Mouse (Mus musculus) lung, embryonic 15.5 days (tissue): ENCODE measurements at regions not wholly inside any gene's neighbourhood (a gene's known extent, or its start where the extent isn't known, plus 50 kb on each side); places are given as distances from the start of the nearest gene placed in this dataset.
"Not testable (repeated sequence)": the region's sequence is repeated elsewhere in the genome, so short reads cannot be mapped to it uniquely, and the experiment has no call there.

Source experiments
- ATAC-seq: fragments of 200-750 bp; cut with Nextera tagmentation; 2 replicates; pipeline ENCODE4 v1.8.0; 2017; ENCODE audit warnings: moderate number of reproducible peaks, borderline replicate concordance; ENCODE audit not compliant: low FRiP score, low TSS enrichment; ENCODE audit errors: extremely low read depth
- H3K27ac ChIP-seq: fragments of 300-500 bp; sonication (generic); 2 replicates; pipeline ENCODE4 v1.5.1; 2015; ENCODE audit warnings: moderate library complexity, mild to moderate bottlenecking, inconsistent platforms
- H3K27me3 ChIP-seq: fragments of 300-500 bp; sonication (generic); 2 replicates; pipeline ENCODE4 v1.6.1; 2015; ENCODE audit warnings: inconsistent platforms
- H3K36me3 ChIP-seq: fragments of 300-500 bp; sonication (generic); 2 replicates; pipeline ENCODE4 v1.6.1; 2015; ENCODE audit warnings: inconsistent platforms
- H3K4me1 ChIP-seq: fragments of 300-500 bp; sonication (generic); 2 replicates; pipeline ENCODE4 v1.6.1; 2015; ENCODE audit warnings: inconsistent platforms
- H3K4me2 ChIP-seq: fragments of 300-500 bp; sonication (generic); 2 replicates; pipeline ENCODE4 v1.6.1; 2015; ENCODE audit warnings: inconsistent platforms, mild to moderate bottlenecking, moderate library complexity
- H3K4me3 ChIP-seq: fragments of 300-500 bp; sonication (generic); 2 replicates; pipeline ENCODE4 v1.5.1; 2015; ENCODE audit warnings: mild to moderate bottlenecking, inconsistent platforms
- H3K9ac ChIP-seq: fragments of 300-500 bp; sonication (generic); 2 replicates; pipeline ENCODE4 v1.6.1; 2015; ENCODE audit warnings: inconsistent platforms
- H3K9me3 ChIP-seq: fragments of 300-500 bp; sonication (generic); 2 replicates; pipeline ENCODE4 v1.6.1; 2016; ENCODE audit warnings: inconsistent platforms
- WGBS: fragments of 180-500 bp; shearing (Covaris S2); methylation state at CpG from one replicate; pipeline ENCODE4 v1.1.7; 2015; 5-methylcytosine and 5-hydroxymethylcytosine counted together

- no peaks in the 10 kb centered on the region for H3K4me1 ChIP-seq
- no peaks in the 10 kb centered on the region for H3K36me3 ChIP-seq
- H3K9ac ChIP-seq = no peak overlapping the region
- H3K9me3 ChIP-seq = no peaks in the 10 kb centered on the region
- 76% methylated on average over 1 of the region's 1 CpGs for WGBS
- no peak overlapping the region for H3K27ac ChIP-seq
- ATAC-seq = no peak
- no peaks in the 10 kb centered on the region for H3K27me3 ChIP-seq
- no peak overlapping the region for H3K4me2 ChIP-seq
- H3K4me3 ChIP-seq = no peak overlapping the region
Observed at GRCm38 (mm10) chr1:96626271-96626670, 245.7 kb downstream of the Slco4c1 start.

DNA sequence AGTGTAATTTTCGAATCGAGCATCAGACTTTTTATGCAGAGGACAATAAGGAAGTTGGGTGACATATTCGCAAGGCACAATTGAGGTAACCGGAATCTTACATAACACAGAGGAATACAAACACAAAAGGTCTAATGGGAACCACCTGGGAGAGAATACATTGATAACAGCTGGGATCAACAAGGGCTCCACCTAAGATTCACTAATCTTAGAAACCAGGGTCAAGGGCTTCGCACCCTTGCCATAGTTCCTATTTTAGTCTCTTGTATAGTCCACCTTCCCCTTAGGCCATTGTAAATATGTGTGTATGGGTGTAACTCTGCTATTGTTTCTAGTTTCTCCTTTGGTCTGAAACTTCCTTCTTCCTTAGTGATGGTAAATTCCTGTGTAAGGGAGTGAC lies 246.6 kb downstream of the Slco4c1 start:
- not testable (repeated sequence) for ATAC-seq, H3K27me3 ChIP-seq, H3K36me3 ChIP-seq, H3K9ac ChIP-seq, H3K4me3 ChIP-seq, H3K9me3 ChIP-seq, H3K4me1 ChIP-seq, H3K4me2 ChIP-seq, H3K27ac ChIP-seq
- 90% methylated on average over 5 of the region's 5 CpGs for WGBS

GRCm38 (mm10) chr1:96596141-96596540 lies 275.8 kb downstream of the Slco4c1 start:
- Histone ChIP-seq H3K4me3 (no peak overlapping the region), H3K9ac (no peak overlapping the region), H3K27me3 (no peaks in the 10 kb centered on the region), H3K4me1 (no peaks in the 10 kb centered on the region), H3K9me3 (no peaks in the 10 kb centered on the region), H3K27ac (no peak overlapping the region), H3K4me2 (no peak overlapping the region), H3K36me3 (no peaks in the 10 kb centered on the region)
- 94% methylated on average over 3 of the region's 3 CpGs for WGBS
- ATAC-seq = no peak

GRCm38 (mm10) chr1:96569281-96569680 lies 302.7 kb downstream of the Slco4c1 start:
- no peak for ATAC-seq
- Histone ChIP-seq H3K9ac (no peak overlapping the region), H3K27me3 (no peaks in the 10 kb centered on the region), H3K4me2 (no peak overlapping the region), H3K27ac (no peak overlapping the region), H3K9me3 (no peaks in the 10 kb centered on the region), H3K4me1 (no peaks in the 10 kb centered on the region), H3K4me3 (no peak overlapping the region), H3K36me3 (no peaks in the 10 kb centered on the region)

DNA sequence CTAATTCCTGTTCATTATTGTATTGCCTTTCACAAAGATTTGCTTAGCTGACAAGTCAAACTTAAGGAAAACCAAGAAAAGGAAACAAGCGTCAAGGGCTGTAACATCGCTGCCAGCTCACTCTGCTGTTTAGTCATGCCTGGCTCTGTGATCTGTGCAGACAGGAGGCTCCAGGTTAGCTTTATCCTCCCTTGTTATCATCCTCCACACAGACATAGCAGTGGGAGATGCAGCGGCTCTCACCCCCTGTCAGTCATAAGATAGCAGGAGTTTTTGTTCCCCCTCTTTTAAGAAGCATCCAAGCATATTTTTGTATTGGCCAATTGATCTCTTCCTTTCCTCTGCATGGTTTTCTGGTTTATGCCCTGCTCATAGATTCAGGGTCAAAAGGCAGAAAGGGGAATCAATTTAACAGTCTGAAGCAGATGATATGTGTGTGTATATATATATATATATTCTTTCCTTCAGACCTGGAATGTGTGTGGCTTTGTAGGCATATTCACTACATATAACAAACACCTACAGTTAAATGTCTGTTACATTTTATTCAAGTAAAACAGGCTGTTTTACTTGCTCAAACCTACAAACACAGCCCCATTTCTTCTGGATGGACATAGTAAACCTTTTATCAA lies 308.6 kb downstream of the Slco4c1 start:
- H3K4me3 ChIP-seq = no peak overlapping the region
- no peak overlapping the region for H3K4me2 ChIP-seq
- H3K36me3 ChIP-seq = no peaks in the 10 kb centered on the region
- H3K27me3 ChIP-seq = no peaks in the 10 kb centered on the region
- no peaks in the 10 kb centered on the region for H3K4me1 ChIP-seq
- WGBS = 76% methylated on average over 3 of the region's 3 CpGs
- H3K9ac ChIP-seq = no peak overlapping the region
- H3K9me3 ChIP-seq = no peaks in the 10 kb centered on the region
- ATAC-seq = no peak
- no peak overlapping the region for H3K27ac ChIP-seq

GRCm38 (mm10) chr1:96556258-96556657 lies 315.7 kb downstream of the Slco4c1 start:
- Histone ChIP-seq H3K4me3 (no peak overlapping the region), H3K9ac (no peak overlapping the region), H3K27ac (no peak overlapping the region), H3K9me3 (no peaks in the 10 kb centered on the region), H3K4me2 (no peak overlapping the region), H3K36me3 (no peaks in the 10 kb centered on the region), H3K4me1 (no peaks in the 10 kb centered on the region), H3K27me3 (no peaks in the 10 kb centered on the region)
- no peak for ATAC-seq

- Histone ChIP-seq H3K4me1 (no peaks in the 10 kb centered on the region), H3K4me3 (no peak overlapping the region), H3K4me2 (no peak overlapping the region), H3K9ac (no peak overlapping the region), H3K36me3 (no peaks in the 10 kb centered on the region), H3K27ac (no peak overlapping the region), H3K27me3 (no peaks in the 10 kb centered on the region), H3K9me3 (no peaks in the 10 kb centered on the region)
- ATAC-seq = no peak
- WGBS = 80% methylated on average over 3 of the region's 3 CpGs
Observed at GRCm38 (mm10) chr1:96519347-96519746, 352.6 kb downstream of the Slco4c1 start.

GRCm38 (mm10) chr1:96501007-96501406 lies 371.0 kb downstream of the Slco4c1 start:
- Histone ChIP-seq H3K4me3 (no peak overlapping the region), H3K9me3 (no peaks in the 10 kb centered on the region), H3K9ac (no peak overlapping the region), H3K36me3 (no peaks in the 10 kb centered on the region), H3K4me1 (no peaks in the 10 kb centered on the region), H3K27me3 (no peaks in the 10 kb centered on the region), H3K4me2 (no peak overlapping the region), H3K27ac (no peak overlapping the region)
- peak; percentile 49; the same call in 1 of the 2 replicates for ATAC-seq

DNA sequence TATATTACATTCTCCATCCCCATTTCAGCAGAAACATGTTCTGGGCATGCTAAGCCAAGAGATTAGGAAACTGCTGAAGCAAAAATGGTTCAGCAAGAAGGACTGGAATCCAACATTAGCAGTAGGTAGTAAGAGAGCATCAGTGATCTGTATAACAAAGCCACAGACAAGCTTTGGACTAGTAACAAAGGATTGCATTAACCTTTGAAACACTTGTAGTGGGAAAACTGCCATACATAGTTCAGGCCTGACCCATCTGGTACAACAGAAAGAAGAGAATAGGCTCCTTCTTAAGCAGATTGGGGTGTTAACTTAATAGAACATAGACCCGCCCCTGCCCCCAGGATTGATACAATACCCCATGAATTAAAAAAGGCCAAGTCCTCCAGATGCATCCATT lies 389.2 kb downstream of the Slco4c1 start:
- no peaks in the 10 kb centered on the region for H3K9me3 ChIP-seq
- WGBS = 75% methylated on average over 1 of the region's 1 CpGs
- H3K27ac ChIP-seq = no peak overlapping the region
- no peaks in the 10 kb centered on the region for H3K4me1 ChIP-seq
- no peak overlapping the region for H3K9ac ChIP-seq
- ATAC-seq = no peak
- no peak overlapping the region for H3K4me2 ChIP-seq
- H3K4me3 ChIP-seq = no peak overlapping the region
- no peaks in the 10 kb centered on the region for H3K36me3 ChIP-seq
- no peaks in the 10 kb centered on the region for H3K27me3 ChIP-seq

GRCm38 (mm10) chr1:96450852-96451251 lies 421.1 kb downstream of the Slco4c1 start:
- H3K4me2 ChIP-seq = no peak overlapping the region
- no peak for ATAC-seq
- no peaks in the 10 kb centered on the region for H3K9me3 ChIP-seq
- no peaks in the 10 kb centered on the region for H3K4me1 ChIP-seq
- H3K27ac ChIP-seq = no peak overlapping the region
- H3K36me3 ChIP-seq = no peaks in the 10 kb centered on the region
- H3K9ac ChIP-seq = no peak overlapping the region
- no peak overlapping the region for H3K4me3 ChIP-seq
- H3K27me3 ChIP-seq = no peaks in the 10 kb centered on the region
- 48% methylated on average over 1 of the region's 1 CpGs for WGBS

DNA sequence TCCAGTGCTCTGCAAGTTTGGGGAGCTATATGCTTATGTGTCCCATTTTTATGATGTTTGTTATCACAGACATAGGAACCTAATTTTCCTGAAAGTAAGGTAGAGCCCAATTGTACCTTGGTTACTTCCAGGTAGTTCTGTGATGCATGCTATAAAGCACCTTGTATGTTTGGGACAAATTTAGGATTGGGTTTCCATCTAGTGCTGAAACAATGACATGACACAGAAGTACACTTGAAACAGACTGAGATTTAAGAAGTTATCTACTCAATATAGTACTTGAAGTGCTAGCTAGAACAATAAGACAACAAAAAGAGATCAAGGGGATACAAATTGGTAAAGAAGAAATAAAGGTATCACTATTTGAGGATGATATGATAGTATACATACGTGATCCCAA lies 426.8 kb downstream of the Slco4c1 start:
- Histone ChIP-seq H3K4me2 (no peak overlapping the region), H3K9ac (no peak overlapping the region), H3K9me3 (no peaks in the 10 kb centered on the region), H3K4me3 (no peak overlapping the region), H3K27ac (no peak overlapping the region), H3K27me3 (no peaks in the 10 kb centered on the region), H3K4me1 (no peaks in the 10 kb centered on the region), H3K36me3 (no peaks in the 10 kb centered on the region)
- no peak for ATAC-seq
- 91% methylated on average over 1 of the region's 1 CpGs for WGBS

- 62% methylated on average over 2 of the region's 2 CpGs for WGBS
- Histone ChIP-seq H3K27ac (no peak overlapping the region), H3K4me2 (no peak overlapping the region), H3K4me1 (no peaks in the 10 kb centered on the region), H3K9me3 (no peaks in the 10 kb centered on the region), H3K4me3 (no peak overlapping the region), H3K27me3 (no peaks in the 10 kb centered on the region), H3K9ac (no peak overlapping the region), H3K36me3 (no peaks in the 10 kb centered on the region)
- no peak for ATAC-seq
Observed at GRCm38 (mm10) chr1:96433057-96433456, 438.9 kb downstream of the Slco4c1 start.

- no peaks in the 10 kb centered on the region for H3K9me3 ChIP-seq
- no peak overlapping the region for H3K27ac ChIP-seq
- H3K4me2 ChIP-seq = no peak overlapping the region
- H3K4me1 ChIP-seq = no peaks in the 10 kb centered on the region
- no peaks in the 10 kb centered on the region for H3K27me3 ChIP-seq
- no peaks in the 10 kb centered on the region for H3K36me3 ChIP-seq
- no peak overlapping the region for H3K4me3 ChIP-seq
- ATAC-seq = no peak
- no peak overlapping the region for H3K9ac ChIP-seq
Observed at GRCm38 (mm10) chr1:96423481-96423880, 448.5 kb downstream of the Slco4c1 start.
